Mouse (Mus musculus) embryonic facial prominence, embryonic 14.5 days (tissue): ENCODE measurements around the gene Hmcn2. TPM values are rescaled to one million over a fixed set of nuclear protein-coding genes. Genes with fewer than 3 reads are reported as not detected.

Experiments used
- ATAC-seq: fragments of 200-750 bp; cut with Nextera tagmentation; 2 replicates; pipeline ENCODE4 v1.8.0; 2017; ENCODE audit warnings: low read depth, moderate number of reproducible peaks, moderate TSS enrichment
- DNase-seq: peaks from one replicate; pipeline ENCODE4 v3.0.0-alpha.2; 2015; ENCODE audit warnings: low spot score
- H3K27ac ChIP-seq: fragments of 300-500 bp; sonication (generic); replicated peaks from 2 replicates; pipeline ENCODE4 v1.5.1; 2014; ENCODE audit warnings: low read depth, mild to moderate bottlenecking, low read length, moderate library complexity
- H3K27me3 ChIP-seq: fragments of 300-500 bp; sonication (generic); replicated peaks from 2 replicates; pipeline ENCODE4 v1.6.1; 2014; ENCODE audit warnings: low read length; ENCODE audit not compliant: control insufficient read depth, insufficient read depth
- H3K36me3 ChIP-seq: fragments of 300-500 bp; sonication (generic); 2 replicates; pipeline ENCODE4 v1.6.1; 2014; ENCODE audit warnings: low read length, mixed read lengths; ENCODE audit not compliant: control insufficient read depth, insufficient read depth
- H3K4me1 ChIP-seq: fragments of 300-500 bp; sonication (generic); 2 replicates; pipeline ENCODE4 v1.6.1; 2014; ENCODE audit warnings: antibody characterized with exemption, low read length; ENCODE audit not compliant: control insufficient read depth, insufficient read depth
- H3K4me2 ChIP-seq: fragments of 300-500 bp; sonication (generic); 2 replicates; pipeline ENCODE4 v1.6.1; 2014; ENCODE audit warnings: low read depth, mild to moderate bottlenecking, low read length, moderate library complexity, mixed read lengths
- H3K4me3 ChIP-seq: fragments of 300-500 bp; sonication (generic); 2 replicates; pipeline ENCODE4 v1.5.1; 2014; ENCODE audit warnings: low read depth, mild to moderate bottlenecking, low read length
- H3K9ac ChIP-seq: fragments of 300-500 bp; sonication (generic); 2 replicates; pipeline ENCODE4 v1.6.1; 2014; ENCODE audit warnings: low read depth, mild to moderate bottlenecking, low read length, moderate library complexity, mixed read lengths
- H3K9me3 ChIP-seq: fragments of 300-500 bp; sonication (generic); 2 replicates; pipeline ENCODE4 v1.6.1; 2016; ENCODE audit warnings: low read length; ENCODE audit not compliant: control insufficient read depth
- WGBS: fragments of 180-500 bp; shearing (Covaris S2); extraction: QIAGEN DNeasy Blood & Tissue Kit; methylation state at CpG from one replicate; pipeline ENCODE4 v1.1.7; 2014; 5-methylcytosine and 5-hydroxymethylcytosine counted together
- polyA plus RNA-seq: library from polyadenylated mRNA; unstranded; fragments of >200 nt; fragmentation: Nextera tagmentation; extraction: Ambion mirVana; gene quantifications from 2 replicates; pipeline ENCODE4 v1.2.1, GENCODE M21; 2014

Gene Hmcn2
- polyA plus RNA-seq, 1 experiment from 2014 or later, result 1.0 TPM

GRCm38 (mm10) chr2:31493243-31493642, 179.0 kb downstream of the Hmcn2 start:
- H3K4me2 ChIP-seq, result no peak overlapping the region
- H3K36me3 ChIP-seq, result no peaks in the 10 kb centered on the region
- no peak overlapping the region for H3K27ac ChIP-seq
- no peak overlapping the region for H3K4me3 ChIP-seq
- H3K9ac ChIP-seq, result no peak overlapping the region
- DNase-seq, result no peak
- no peaks in the 10 kb centered on the region; the same call in 1 of the 2 replicates for H3K27me3 ChIP-seq
- no peaks in the 10 kb centered on the region for H3K4me1 ChIP-seq
- 36% methylated on average over 11 of the region's 11 CpGs for WGBS
- ATAC-seq, result no peak
- no peaks in the 10 kb centered on the region for H3K9me3 ChIP-seq

- DNase-seq (no peak), ATAC-seq (no peak)
- WGBS, result 67% methylated on average over 4 of the region's 5 CpGs
- Histone ChIP-seq H3K9me3 (no peaks in the 10 kb centered on the region), H3K36me3 (no peaks in the 10 kb centered on the region), H3K9ac (no peak overlapping the region), H3K27ac (no peak overlapping the region), H3K27me3 (peaks cover 6% of the 10 kb centered on the region), H3K4me1 (no peaks in the 10 kb centered on the region), H3K4me2 (no peak overlapping the region), H3K4me3 (no peak overlapping the region)
Observed at GRCm38 (mm10) chr2:31494315-31494714, 180.1 kb downstream of the Hmcn2 start.

GRCm38 (mm10) chr2:31495046-31495476, 180.8 kb downstream of the Hmcn2 start:
- no peak overlapping the region for H3K27ac ChIP-seq
- H3K9ac ChIP-seq, result no peak overlapping the region
- DNase-seq (no peak), ATAC-seq (no peak)
- H3K9me3 ChIP-seq, result no peaks in the 10 kb centered on the region
- no peak overlapping the region for H3K4me2 ChIP-seq
- 49% methylated on average over 13 of the region's 13 CpGs for WGBS
- peaks cover 6% of the 10 kb centered on the region for H3K27me3 ChIP-seq
- no peaks in the 10 kb centered on the region for H3K4me1 ChIP-seq
- no peak overlapping the region for H3K4me3 ChIP-seq
- no peaks in the 10 kb centered on the region for H3K36me3 ChIP-seq

GRCm38 (mm10) chr2:31496141-31496540, 181.9 kb downstream of the Hmcn2 start:
- Histone ChIP-seq H3K9me3 (no peaks in the 10 kb centered on the region), H3K4me3 (no peak overlapping the region), H3K36me3 (no peaks in the 10 kb centered on the region), H3K27me3 (peaks cover 6% of the 10 kb centered on the region), H3K4me2 (no peak overlapping the region), H3K4me1 (peaks cover 4% of the 10 kb centered on the region), H3K9ac (no peak overlapping the region), H3K27ac (no peak overlapping the region)
- 53% methylated on average over 1 of the region's 1 CpGs for WGBS
- DNase-seq (no peak), ATAC-seq (no peak)

- WGBS, result 43% methylated on average over 5 of the region's 7 CpGs
- 0 out of 2 replicates have a peak, but pooled peaks have one; percentile 24 for ATAC-seq
- Histone ChIP-seq H3K4me3 (no peak overlapping the region), H3K4me2 (no peak overlapping the region), H3K27ac (no peak overlapping the region), H3K9me3 (no peaks in the 10 kb centered on the region), H3K4me1 (peaks cover 4% of the 10 kb centered on the region), H3K36me3 (no peaks in the 10 kb centered on the region), H3K9ac (no peak overlapping the region), H3K27me3 (peaks cover 6% of the 10 kb centered on the region)
- peak; percentile 39 for DNase-seq
Observed at GRCm38 (mm10) chr2:31497113-31497512, 182.9 kb downstream of the Hmcn2 start.

GRCm38 (mm10) chr2:31497635-31498034, 183.4 kb downstream of the Hmcn2 start:
- Histone ChIP-seq H3K9me3 (no peaks in the 10 kb centered on the region), H3K36me3 (no peaks in the 10 kb centered on the region), H3K4me3 (no peak overlapping the region), H3K27me3 (peaks cover 6% of the 10 kb centered on the region), H3K9ac (no peak overlapping the region), H3K27ac (no peak overlapping the region), H3K4me1 (peaks cover 4% of the 10 kb centered on the region), H3K4me2 (no peak overlapping the region)
- WGBS, result 67% methylated on average over 19 of the region's 19 CpGs
- no peak for ATAC-seq
- no peak for DNase-seq

- DNase-seq (no peak), ATAC-seq (no peak)
- Histone ChIP-seq H3K4me1 (peaks cover 4% of the 10 kb centered on the region), H3K4me2 (no peak overlapping the region), H3K4me3 (no peak overlapping the region), H3K36me3 (no peaks in the 10 kb centered on the region), H3K27me3 (peaks cover 6% of the 10 kb centered on the region), H3K9ac (no peak overlapping the region), H3K27ac (no peak overlapping the region), H3K9me3 (no peaks in the 10 kb centered on the region)
- 45% methylated on average over 21 of the region's 21 CpGs for WGBS
Observed at GRCm38 (mm10) chr2:31499327-31500291, 185.4 kb downstream of the Hmcn2 start.

GRCm38 (mm10) chr2:31500292-31501204, 186.3 kb downstream of the Hmcn2 start:
- H3K4me3 ChIP-seq, result no peak overlapping the region
- no peaks in the 10 kb centered on the region for H3K9me3 ChIP-seq
- H3K4me2 ChIP-seq, result no peak overlapping the region
- H3K36me3 ChIP-seq, result no peaks in the 10 kb centered on the region
- H3K27ac ChIP-seq, result no peak overlapping the region
- H3K9ac ChIP-seq, result no peak overlapping the region
- 55% methylated on average over 21 of the region's 24 CpGs for WGBS
- peaks cover 6% of the 10 kb centered on the region for H3K27me3 ChIP-seq
- H3K4me1 ChIP-seq, result peaks cover 4% of the 10 kb centered on the region
- no peak for ATAC-seq
- DNase-seq, result no peak
